Mouse (Mus musculus) brain, embryonic 14.5 days (tissue): ENCODE data around the gene Edaradd.

Source experiments
- CTCF ChIP-seq: fragments of 200-500 bp; IDR thresholded peaks from 2 replicates; pipeline ENCODE4 v1.5.1; 2012; ENCODE audit warnings: inconsistent platforms, mild to moderate bottlenecking, moderate library complexity, borderline replicate concordance; ENCODE audit not compliant: insufficient read depth, insufficient read length; ENCODE audit errors: extremely low read depth
- POLR2A ChIP-seq: fragments of 200-500 bp; IDR thresholded peaks from 2 replicates; pipeline ENCODE4 v1.6.1; 2012; ENCODE audit warnings: mild to moderate bottlenecking, inconsistent platforms, borderline replicate concordance; ENCODE audit not compliant: poor library complexity, insufficient read depth, insufficient read length, severe bottlenecking; ENCODE audit errors: extremely low read depth

DNA sequence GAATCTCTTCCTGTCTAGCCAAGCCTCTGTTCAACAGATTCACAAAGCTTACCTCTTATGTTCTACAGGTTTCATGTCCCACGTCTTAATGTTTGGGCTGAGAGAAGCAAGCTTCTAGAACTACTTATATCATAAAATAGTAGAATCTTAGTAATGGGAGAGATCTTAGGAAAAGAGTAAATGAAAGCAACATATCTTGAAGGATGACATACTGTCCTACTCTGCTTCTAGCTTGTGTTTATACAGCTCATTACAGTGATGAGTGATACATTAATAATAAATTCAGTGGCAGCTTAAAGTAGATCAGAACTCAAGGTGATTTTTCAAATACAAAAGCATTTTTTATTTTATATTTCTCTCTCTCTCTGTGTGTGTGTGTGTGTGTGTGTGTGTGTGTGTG lies 55.4 kb downstream of the Edaradd start, which contains the start of gene Lgals8:
- TF ChIP-seq CTCF = no peak
- TF ChIP-seq POLR2A = no peak
